ENCODE assay signal across 12 mouse cellular contexts in genomic region chr12:95994963-95995362, GRCm38 (mm10).
"Had no signal": no experiment of that assay in that cellular context is flagged by ENCODE, and none has a peak within 500 bp of the region (broad histone marks: within the 10 kb centered on the region; RNA-seq: fewer than 3 reads in every experiment).

No protein-coding gene starts in this region.

- H3K4me1 ChIP-seq: kidney, embryonic 15.5 days; liver, embryonic 15.5 days; midbrain, embryonic 15.5 days; neural tube, embryonic 12.5 days had no signal

- H3K27ac ChIP-seq: kidney, embryonic 15.5 days; liver, embryonic 15.5 days; midbrain, embryonic 15.5 days; neural tube, embryonic 12.5 days had no signal

- DNase-seq: kidney, adult 2 months; kidney, postnatal 14 days; left cerebral cortex, postnatal 4 days; lung, adult 2 months; lung, postnatal 36 days; right cerebral cortex, postnatal 25 days had no signal

- H3K4me2 ChIP-seq: kidney, embryonic 15.5 days; liver, embryonic 11.5 days; liver, embryonic 15.5 days; midbrain, embryonic 15.5 days; neural tube, embryonic 12.5 days had no signal

- ATAC-seq: lung, postnatal 0 days; midbrain, embryonic 15.5 days had no signal

- H3K4me3 ChIP-seq: kidney, embryonic 15.5 days; liver, embryonic 15.5 days; midbrain, embryonic 15.5 days; neural tube, embryonic 12.5 days had no signal

- H3K9ac ChIP-seq: kidney, embryonic 15.5 days; liver, embryonic 15.5 days; midbrain, embryonic 15.5 days; neural tube, embryonic 12.5 days had no signal

- H3K27me3 ChIP-seq: kidney, embryonic 15.5 days; liver, embryonic 15.5 days; midbrain, embryonic 15.5 days; neural tube, embryonic 12.5 days had no signal

- H3K36me3 ChIP-seq: kidney, embryonic 15.5 days; liver, embryonic 15.5 days; midbrain, embryonic 15.5 days; neural tube, embryonic 12.5 days had no signal

- H3K9me3 ChIP-seq: kidney, embryonic 15.5 days; liver, embryonic 15.5 days; midbrain, embryonic 15.5 days; neural tube, embryonic 12.5 days had no signal
